Mouse (Mus musculus): Measurements from ENCODE around the gene H2-Ab1. TPM values are rescaled to one million over a fixed set of nuclear protein-coding genes. Genes with fewer than 3 reads are reported as not detected.
"Not testable (repeated sequence)": the region's sequence is repeated elsewhere in the genome, so short reads cannot be mapped to it uniquely, and the experiment has no call there.

The H2-Ab1 gene
- polyA plus RNA-seq, 1 experiment from 2014 or later: 4.3 TPM

DNA sequence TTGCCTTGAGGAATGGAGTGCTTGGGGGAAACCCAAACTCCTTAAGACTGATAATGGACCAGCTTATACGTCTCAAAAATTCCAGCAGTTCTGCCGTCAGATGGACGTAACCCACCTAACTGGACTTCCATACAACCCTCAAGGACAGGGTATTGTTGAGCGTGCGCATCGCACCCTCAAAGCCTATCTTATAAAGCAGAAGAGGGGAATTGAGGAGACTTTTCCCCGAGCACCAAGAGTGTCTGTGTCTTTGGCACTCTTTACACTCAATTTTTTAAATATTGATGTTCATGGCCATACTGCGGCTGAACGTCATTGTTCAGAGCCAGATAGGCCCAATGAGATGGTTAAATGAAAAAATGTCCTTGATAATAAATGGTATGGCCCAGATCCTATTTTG, 26.5 kb upstream of the H2-Ab1 start:
- H3K36me3 ChIP-seq (ENCODE audit: control insufficient read depth, insufficient read depth, low read length); H3K27me3 ChIP-seq (ENCODE audit: control insufficient read depth, insufficient read depth, low read length); ATAC-seq (ENCODE audit: low FRiP score); H3K4me3 ChIP-seq (ENCODE audit: low read depth, low read length); H3K9ac ChIP-seq (ENCODE audit: low read length); H3K4me2 ChIP-seq; DNase-seq (ENCODE audit: low spot score, missing footprints); H3K9me3 ChIP-seq (ENCODE audit: control insufficient read depth, low read length); H3K27ac ChIP-seq (ENCODE audit: low read depth, low read length); H3K4me1 ChIP-seq (ENCODE audit: control insufficient read depth, insufficient read depth, low read length): not testable (repeated sequence)
- 92% methylated on average over 6 of the region's 9 CpGs for WGBS

DNA sequence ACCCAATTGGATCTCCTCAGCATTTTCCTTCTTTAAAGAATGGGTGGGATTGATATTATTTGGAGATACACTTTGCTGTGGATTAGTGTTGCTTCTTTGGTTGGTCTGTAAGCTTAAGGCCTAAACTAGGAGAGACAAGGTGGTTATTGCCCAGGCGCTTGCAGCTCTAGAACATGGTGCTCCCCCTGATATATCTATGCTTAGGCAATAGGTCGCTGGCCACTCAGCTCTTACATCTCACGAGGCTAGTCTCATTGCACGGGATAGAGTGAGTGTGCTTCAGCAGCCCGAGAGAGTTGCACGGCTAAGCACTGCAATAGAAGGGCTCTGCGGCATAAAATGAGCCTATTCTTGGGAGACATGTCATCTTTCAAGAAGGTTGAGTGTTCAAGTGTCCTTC, 25.5 kb upstream of the H2-Ab1 start:
- H3K9ac ChIP-seq (ENCODE audit: low read length); H3K27ac ChIP-seq (ENCODE audit: low read depth, low read length); H3K27me3 ChIP-seq (ENCODE audit: control insufficient read depth, insufficient read depth, low read length); H3K4me1 ChIP-seq (ENCODE audit: control insufficient read depth, insufficient read depth, low read length); H3K4me2 ChIP-seq; ATAC-seq (ENCODE audit: low FRiP score); H3K36me3 ChIP-seq (ENCODE audit: control insufficient read depth, insufficient read depth, low read length); H3K4me3 ChIP-seq (ENCODE audit: low read depth, low read length); H3K9me3 ChIP-seq (ENCODE audit: control insufficient read depth, low read length); DNase-seq (ENCODE audit: low spot score, missing footprints): not testable (repeated sequence)
- 89% methylated on average over 5 of the region's 7 CpGs for WGBS

DNA sequence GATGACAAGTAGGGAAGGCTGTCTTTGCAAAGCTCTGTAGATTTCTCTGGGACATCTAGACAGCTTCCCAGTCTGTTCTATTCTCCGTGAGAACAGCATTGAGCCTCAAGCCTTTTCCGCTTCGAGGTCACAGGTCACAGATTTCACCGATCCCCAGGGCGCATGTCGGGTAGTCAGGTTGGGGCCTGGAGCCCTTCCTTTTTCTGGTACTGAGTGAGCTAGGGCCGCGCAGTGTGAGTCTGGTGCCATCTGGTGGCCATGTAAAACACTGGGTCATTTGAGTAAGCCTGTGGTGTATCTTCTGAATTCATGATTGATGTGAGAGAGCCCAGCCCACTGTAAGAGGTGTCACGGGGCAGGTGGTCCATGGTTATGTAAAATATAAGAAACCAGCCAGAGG, 22.6 kb upstream of the H2-Ab1 start:
- no peaks in the 10 kb centered on the region for H3K36me3 ChIP-seq (ENCODE audit: control insufficient read depth, insufficient read depth, low read length)
- no peaks in the 10 kb centered on the region for H3K27me3 ChIP-seq (ENCODE audit: control insufficient read depth, insufficient read depth, low read length)
- no peaks in the 10 kb centered on the region for H3K9me3 ChIP-seq (ENCODE audit: control insufficient read depth, low read length)
- 54% methylated on average over 9 of the region's 9 CpGs for WGBS
- H3K4me1 ChIP-seq (ENCODE audit: control insufficient read depth, insufficient read depth, low read length): no peaks in the 10 kb centered on the region
- peak; percentile 86 for DNase-seq (ENCODE audit: low spot score, missing footprints)
- no peak for ATAC-seq (ENCODE audit: low FRiP score)
- no peak overlapping the region for H3K4me2 ChIP-seq
- H3K4me3 ChIP-seq (ENCODE audit: low read depth, low read length): no peak overlapping the region
- no peak overlapping the region for H3K9ac ChIP-seq (ENCODE audit: low read length)
- H3K27ac ChIP-seq (ENCODE audit: low read depth, low read length): no peak overlapping the region

DNA sequence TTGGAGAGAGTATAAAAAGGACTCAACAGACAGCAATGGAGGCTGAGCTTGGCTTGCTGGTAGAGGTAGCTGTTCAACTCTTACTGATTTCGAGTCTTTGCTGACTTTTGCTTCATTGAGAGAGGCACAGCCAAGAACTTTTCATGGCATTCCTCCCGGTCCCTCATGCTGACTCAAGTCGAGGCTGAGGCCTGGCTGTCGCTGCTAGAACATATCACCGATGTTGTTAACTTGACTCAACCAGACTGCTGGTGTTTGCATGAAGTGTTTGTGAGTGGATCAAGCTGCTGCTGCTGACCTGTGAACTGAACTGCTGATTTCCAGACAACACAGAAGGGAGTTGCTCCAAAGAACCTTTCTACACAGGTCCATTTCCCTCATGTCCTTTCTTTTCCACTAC, 20.8 kb upstream of the H2-Ab1 start:
- 83% methylated on average over 5 of the region's 5 CpGs for WGBS
- no peak overlapping the region for H3K9ac ChIP-seq (ENCODE audit: low read length)

DNA sequence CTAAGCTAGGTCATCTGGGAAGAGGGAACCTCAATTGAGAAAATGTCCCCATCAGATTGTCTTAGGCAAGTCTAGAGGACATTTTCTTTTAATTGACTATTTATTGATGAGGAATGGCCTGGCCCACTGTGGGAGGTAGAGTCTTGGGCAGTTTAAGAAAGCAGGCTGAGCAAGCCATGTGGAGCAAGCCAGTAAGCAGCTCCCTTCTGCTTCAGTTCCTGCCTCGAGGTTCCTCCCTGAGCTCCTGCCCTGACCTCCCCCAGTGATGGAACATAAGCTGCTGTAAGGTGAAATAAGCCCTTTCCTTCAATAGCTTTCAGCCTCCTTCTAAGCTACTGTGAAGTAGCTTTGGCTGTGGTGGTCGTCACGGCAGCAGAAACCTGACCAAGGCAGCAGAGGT, 19.7 kb upstream of the H2-Ab1 start:
- H3K4me2 ChIP-seq: no peak overlapping the region
- no peak overlapping the region for H3K27ac ChIP-seq (ENCODE audit: low read depth, low read length)
- 81% methylated on average over 3 of the region's 3 CpGs for WGBS
- no peaks in the 10 kb centered on the region for H3K27me3 ChIP-seq (ENCODE audit: control insufficient read depth, insufficient read depth, low read length)
- no peak for ATAC-seq (ENCODE audit: low FRiP score)
- DNase-seq (ENCODE audit: low spot score, missing footprints): no peak
- no peaks in the 10 kb centered on the region for H3K9me3 ChIP-seq (ENCODE audit: control insufficient read depth, low read length)
- H3K9ac ChIP-seq (ENCODE audit: low read length): no peak overlapping the region
- H3K4me3 ChIP-seq (ENCODE audit: low read depth, low read length): no peak overlapping the region
- no peaks in the 10 kb centered on the region for H3K36me3 ChIP-seq (ENCODE audit: control insufficient read depth, insufficient read depth, low read length)
- H3K4me1 ChIP-seq (ENCODE audit: control insufficient read depth, insufficient read depth, low read length): no peaks in the 10 kb centered on the region

More for the DNA sequence above, 20.8 kb upstream of the H2-Ab1 start:
- H3K4me3 ChIP-seq (ENCODE audit: low read depth, low read length): no peak overlapping the region
- no peak for DNase-seq (ENCODE audit: low spot score, missing footprints)
- no peaks in the 10 kb centered on the region for H3K4me1 ChIP-seq (ENCODE audit: control insufficient read depth, insufficient read depth, low read length)
- no peak overlapping the region for H3K4me2 ChIP-seq
- ATAC-seq (ENCODE audit: low FRiP score): no peak
- H3K9me3 ChIP-seq (ENCODE audit: control insufficient read depth, low read length): no peaks in the 10 kb centered on the region
- no peaks in the 10 kb centered on the region for H3K36me3 ChIP-seq (ENCODE audit: control insufficient read depth, insufficient read depth, low read length)
- H3K27me3 ChIP-seq (ENCODE audit: control insufficient read depth, insufficient read depth, low read length): no peaks in the 10 kb centered on the region
- H3K27ac ChIP-seq (ENCODE audit: low read depth, low read length): no peak overlapping the region

DNA sequence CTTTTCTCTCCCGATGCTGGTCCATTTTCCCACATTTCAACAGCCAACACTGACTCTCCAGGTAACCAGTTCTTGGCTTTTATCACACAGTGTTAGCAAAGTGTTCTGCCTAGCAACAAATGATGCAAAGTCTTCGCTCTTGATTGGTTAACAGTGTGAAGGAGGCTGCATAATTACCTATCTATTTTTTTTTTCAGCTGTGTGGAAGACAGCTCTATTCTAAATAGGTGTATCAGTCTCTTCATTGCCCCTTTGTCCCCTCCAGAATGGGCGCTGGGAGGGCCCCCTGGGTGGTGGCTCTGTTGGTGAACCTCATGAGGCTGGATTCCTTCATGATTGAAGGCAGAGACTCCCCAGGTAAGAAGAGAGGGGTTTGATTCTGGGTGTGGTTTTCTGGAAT, 18.8 kb upstream of the H2-Ab1 start, which contains the start of gene H2-Ob:
Gene H2-Ob, plus strand, starts transcription at position 198 of the 400 bp plus-strand sequence.
- DNase-seq (ENCODE audit: low spot score, missing footprints): no peak

DNA sequence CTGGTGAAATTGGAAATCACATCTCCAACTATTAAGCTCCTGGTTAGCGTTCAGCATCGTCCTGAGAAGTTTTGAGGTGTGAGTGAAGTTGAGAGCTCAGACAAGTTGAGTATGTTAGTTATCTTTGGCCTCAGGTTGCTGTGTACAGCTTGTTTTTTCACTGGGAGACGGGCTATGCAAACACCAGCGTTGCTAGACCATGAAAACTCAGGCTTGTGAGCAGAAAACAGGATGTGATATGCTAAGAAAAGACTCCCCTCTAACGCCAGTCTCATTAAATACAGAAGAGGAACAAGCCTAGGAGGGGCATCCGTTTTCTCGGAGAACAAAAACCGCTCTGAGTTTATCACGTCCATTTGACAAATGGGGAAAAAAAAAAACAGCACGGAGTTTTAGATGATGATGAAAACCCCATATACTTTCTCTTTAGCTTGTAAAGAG, 17.9 kb upstream of the H2-Ab1 start:
- Histone ChIP-seq H3K9me3 (ENCODE audit: control insufficient read depth, low read length) (no peaks in the 10 kb centered on the region), H3K4me3 (ENCODE audit: low read depth, low read length) (no peak overlapping the region), H3K27ac (ENCODE audit: low read depth, low read length) (no peak overlapping the region), H3K27me3 (ENCODE audit: control insufficient read depth, insufficient read depth, low read length) (no peaks in the 10 kb centered on the region), H3K4me1 (ENCODE audit: control insufficient read depth, insufficient read depth, low read length) (no peaks in the 10 kb centered on the region), H3K4me2 (no peak overlapping the region), H3K9ac (ENCODE audit: low read length) (no peak overlapping the region), H3K36me3 (ENCODE audit: control insufficient read depth, insufficient read depth, low read length) (no peaks in the 10 kb centered on the region)
- 73% methylated on average over 10 of the region's 10 CpGs for WGBS
- ATAC-seq (ENCODE audit: low FRiP score): no peak
- no peak for DNase-seq (ENCODE audit: low spot score, missing footprints)

More for the DNA sequence above, 18.8 kb upstream of the H2-Ab1 start, which contains the start of gene H2-Ob:
- Histone ChIP-seq H3K4me2 (no peak within 1 kb of the TSS), H3K27me3 (ENCODE audit: control insufficient read depth, insufficient read depth, low read length) (no peaks in the 10 kb centered on the region), H3K9me3 (ENCODE audit: control insufficient read depth, low read length) (no peaks in the 10 kb centered on the region), H3K27ac (ENCODE audit: low read depth, low read length) (no peak within 1 kb of the TSS), H3K4me1 (ENCODE audit: control insufficient read depth, insufficient read depth, low read length) (no peaks in the 10 kb centered on the region), H3K36me3 (ENCODE audit: control insufficient read depth, insufficient read depth, low read length) (no peaks in the 10 kb centered on the region), H3K4me3 (ENCODE audit: low read depth, low read length) (no peak within 1 kb of the TSS), H3K9ac (ENCODE audit: low read length) (no peak within 1 kb of the TSS)
- ATAC-seq (ENCODE audit: low FRiP score): no peak
- 57% methylated on average over 3 of the region's 3 CpGs for WGBS

DNA sequence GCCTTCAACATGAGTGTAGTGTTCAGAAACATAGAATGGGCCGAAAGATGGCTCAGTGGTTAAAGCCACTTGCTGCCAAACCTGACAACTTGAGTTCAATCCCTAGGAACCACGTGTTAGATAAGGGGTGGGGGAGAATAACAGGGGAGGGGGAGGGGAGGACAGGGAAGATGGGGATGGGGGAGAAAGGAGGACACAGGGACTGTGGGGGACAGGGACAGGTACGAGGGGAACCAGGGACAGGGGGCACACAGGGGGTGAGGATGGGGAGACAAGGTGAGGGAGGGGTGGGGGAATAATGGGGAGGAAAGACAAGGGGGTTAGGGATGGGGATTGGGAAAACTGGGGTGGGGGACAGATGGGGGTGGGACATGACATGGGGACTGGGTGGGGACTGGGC, 17.1 kb upstream of the H2-Ab1 start:
- WGBS: 70% methylated on average over 3 of the region's 3 CpGs
- ATAC-seq (ENCODE audit: low FRiP score): no peak
- no peak for DNase-seq (ENCODE audit: low spot score, missing footprints)
- Histone ChIP-seq H3K4me1 (ENCODE audit: control insufficient read depth, insufficient read depth, low read length) (no peaks in the 10 kb centered on the region), H3K36me3 (ENCODE audit: control insufficient read depth, insufficient read depth, low read length) (no peaks in the 10 kb centered on the region), H3K4me3 (ENCODE audit: low read depth, low read length) (no peak overlapping the region), H3K27ac (ENCODE audit: low read depth, low read length) (no peak overlapping the region), H3K9me3 (ENCODE audit: control insufficient read depth, low read length) (no peaks in the 10 kb centered on the region), H3K9ac (ENCODE audit: low read length) (no peak overlapping the region), H3K4me2 (no peak overlapping the region), H3K27me3 (ENCODE audit: control insufficient read depth, insufficient read depth, low read length) (no peaks in the 10 kb centered on the region)

DNA sequence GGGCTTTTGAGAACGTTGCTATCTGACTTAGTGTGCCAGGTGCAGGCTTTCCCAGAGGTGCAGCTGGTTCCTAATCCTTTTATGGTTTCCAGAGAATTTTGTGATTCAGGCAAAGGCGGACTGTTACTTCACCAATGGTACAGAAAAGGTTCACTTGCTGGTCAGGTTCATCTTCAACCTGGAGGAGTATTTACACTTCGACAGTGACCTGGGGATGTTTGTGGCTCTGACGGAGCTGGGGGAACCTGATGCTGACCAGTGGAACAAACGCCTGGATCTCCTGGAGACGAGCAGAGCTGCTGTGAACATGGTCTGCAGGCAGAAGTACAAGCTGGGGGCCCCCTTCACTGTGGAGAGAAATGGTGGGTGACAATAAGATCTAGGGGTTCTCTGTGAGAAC, 16.6 kb upstream of the H2-Ab1 start:
- Histone ChIP-seq H3K27ac (ENCODE audit: low read depth, low read length) (no peak overlapping the region), H3K36me3 (ENCODE audit: control insufficient read depth, insufficient read depth, low read length) (no peaks in the 10 kb centered on the region), H3K27me3 (ENCODE audit: control insufficient read depth, insufficient read depth, low read length) (no peaks in the 10 kb centered on the region), H3K9ac (ENCODE audit: low read length) (no peak overlapping the region), H3K4me3 (ENCODE audit: low read depth, low read length) (no peak overlapping the region), H3K9me3 (ENCODE audit: control insufficient read depth, low read length) (no peaks in the 10 kb centered on the region), H3K4me1 (ENCODE audit: control insufficient read depth, insufficient read depth, low read length) (no peaks in the 10 kb centered on the region), H3K4me2 (no peak overlapping the region)
- ATAC-seq (ENCODE audit: low FRiP score) (no peak), DNase-seq (ENCODE audit: low spot score, missing footprints) (no peak)
- 82% methylated on average over 6 of the region's 6 CpGs for WGBS

DNA sequence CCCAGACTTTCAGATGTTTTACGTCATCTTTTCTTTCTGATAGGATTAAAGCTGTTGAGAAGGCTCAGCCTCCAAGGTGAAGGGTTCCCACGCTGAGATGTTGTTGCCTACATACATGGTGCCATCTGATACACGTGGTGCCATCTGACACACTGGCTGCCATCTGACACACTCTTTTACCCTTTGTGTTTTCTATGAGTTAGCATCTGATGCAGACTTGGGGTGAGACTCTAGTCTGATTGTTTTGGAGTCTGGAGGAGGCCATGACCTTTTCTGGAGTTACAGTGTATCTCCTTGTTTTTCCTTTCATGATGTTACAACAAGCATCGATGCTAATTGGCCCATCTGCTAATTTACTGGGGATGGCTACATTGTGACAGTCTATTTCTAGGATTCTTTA, 12.8 kb upstream of the H2-Ab1 start:
- H3K9ac ChIP-seq (ENCODE audit: low read length): no peak overlapping the region
- no peak for ATAC-seq (ENCODE audit: low FRiP score)
- H3K36me3 ChIP-seq (ENCODE audit: control insufficient read depth, insufficient read depth, low read length): no peaks in the 10 kb centered on the region
- WGBS: 73% methylated on average over 4 of the region's 4 CpGs
- no peaks in the 10 kb centered on the region for H3K4me1 ChIP-seq (ENCODE audit: control insufficient read depth, insufficient read depth, low read length)
- no peak overlapping the region for H3K4me3 ChIP-seq (ENCODE audit: low read depth, low read length)
- DNase-seq (ENCODE audit: low spot score, missing footprints): no peak
- no peaks in the 10 kb centered on the region for H3K27me3 ChIP-seq (ENCODE audit: control insufficient read depth, insufficient read depth, low read length)
- H3K4me2 ChIP-seq: no peak overlapping the region
- H3K27ac ChIP-seq (ENCODE audit: low read depth, low read length): no peak overlapping the region
- H3K9me3 ChIP-seq (ENCODE audit: control insufficient read depth, low read length): no peaks in the 10 kb centered on the region
